Mouse (Mus musculus): ENCODE data around the gene Tmed9. TPM values are rescaled to one million over a fixed set of nuclear protein-coding genes. Genes with fewer than 3 reads are reported as not detected.
A peak's percentile ranks its signal among the peaks of the same experiment; 100 is the strongest.
"Not testable (repeated sequence)": the region's sequence is repeated elsewhere in the genome, so short reads cannot be mapped to it uniquely, and the experiment has no call there.

Tmed9 gene
- polyA plus RNA-seq, 1 experiment from 2014 or later: 129 TPM

DNA sequence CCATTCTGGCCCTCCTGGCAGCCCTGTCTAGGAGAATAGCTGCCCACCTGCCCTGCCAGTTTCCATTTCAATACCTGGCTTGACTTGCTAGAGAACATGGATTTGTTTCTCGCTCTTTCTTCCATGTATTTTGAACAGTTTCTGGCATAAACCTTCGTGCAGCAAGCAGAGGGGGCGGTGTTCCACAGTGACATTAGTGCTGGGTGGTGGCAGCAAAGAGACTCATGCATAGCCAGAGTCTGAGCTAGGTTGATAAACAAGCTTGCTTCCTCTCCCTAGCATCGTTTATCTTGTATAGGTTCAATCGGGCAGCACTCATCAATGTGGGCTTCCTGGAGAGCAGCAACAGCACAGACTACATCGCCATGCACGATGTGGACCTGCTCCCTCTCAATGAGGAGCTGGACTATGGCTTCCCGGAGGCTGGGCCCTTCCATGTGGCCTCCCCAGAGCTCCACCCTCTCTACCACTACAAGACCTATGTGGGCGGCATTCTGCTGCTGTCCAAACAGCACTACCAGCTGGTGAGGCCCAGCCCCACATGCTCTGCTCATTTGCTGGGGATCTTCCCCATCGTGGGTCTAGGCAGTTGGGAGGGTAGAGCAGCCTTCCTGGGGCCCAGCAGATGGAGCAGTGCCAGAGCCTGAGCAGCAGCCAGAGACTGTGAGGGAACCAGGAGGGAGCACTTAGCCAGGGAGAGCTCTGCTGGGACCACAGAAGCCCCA, 33.5 kb downstream of the Tmed9 start:
- DNase-seq (ENCODE audit: low spot score): no peak

- DNase-seq (ENCODE audit: low spot score): no peak
Measured at GRCm38 (mm10) chr13:55607624-55608006, 34.1 kb downstream of the Tmed9 start.

GRCm38 (mm10) chr13:55611996-55612395, 38.5 kb downstream of the Tmed9 start:
- DNase-seq (ENCODE audit: low spot score): no peak

DNA sequence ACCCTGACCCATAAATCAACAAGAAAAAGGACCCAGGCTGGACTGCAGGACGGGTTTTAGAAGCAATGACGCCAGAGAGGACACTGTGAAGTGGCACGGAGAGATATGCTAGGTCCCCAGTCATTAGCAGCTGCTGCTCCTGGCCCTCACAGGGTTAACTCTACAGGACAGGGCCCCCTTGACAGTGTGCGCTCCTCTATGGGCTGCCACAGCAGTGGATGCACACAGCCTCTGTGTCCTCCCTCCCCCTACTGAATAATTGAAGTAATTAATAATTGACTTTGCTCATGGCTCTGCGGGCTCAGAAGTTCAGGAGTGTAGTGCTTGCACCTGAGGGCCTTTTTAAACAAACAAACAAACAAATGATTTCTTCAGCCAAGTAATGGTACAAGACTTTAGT, 39.9 kb downstream of the Tmed9 start:
- DNase-seq (ENCODE audit: low spot score): no peak

- DNase-seq (ENCODE audit: low spot score): no peak
Measured at GRCm38 (mm10) chr13:55619328-55619727, 45.8 kb downstream of the Tmed9 start.

DNA sequence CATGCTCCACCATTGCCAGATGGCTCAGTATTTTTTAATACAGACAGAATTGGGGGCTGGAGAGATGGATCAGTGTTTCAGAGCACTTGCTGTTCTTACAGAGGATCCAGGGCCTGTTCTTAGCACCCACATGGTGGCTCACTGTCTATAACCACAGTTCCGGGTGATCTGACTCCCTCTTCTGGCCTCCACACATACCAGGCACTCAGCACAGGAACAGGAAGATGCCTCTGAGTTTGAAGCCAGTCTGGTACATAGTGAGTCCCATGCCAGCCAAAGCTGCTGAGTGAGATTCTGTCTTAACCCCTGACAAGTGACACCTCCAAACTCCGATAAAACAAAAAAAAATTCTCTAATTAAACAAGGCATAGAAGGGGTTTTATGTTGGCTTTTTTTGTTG, 46.7 kb downstream of the Tmed9 start:
- DNase-seq (ENCODE audit: low spot score): no peak

DNA sequence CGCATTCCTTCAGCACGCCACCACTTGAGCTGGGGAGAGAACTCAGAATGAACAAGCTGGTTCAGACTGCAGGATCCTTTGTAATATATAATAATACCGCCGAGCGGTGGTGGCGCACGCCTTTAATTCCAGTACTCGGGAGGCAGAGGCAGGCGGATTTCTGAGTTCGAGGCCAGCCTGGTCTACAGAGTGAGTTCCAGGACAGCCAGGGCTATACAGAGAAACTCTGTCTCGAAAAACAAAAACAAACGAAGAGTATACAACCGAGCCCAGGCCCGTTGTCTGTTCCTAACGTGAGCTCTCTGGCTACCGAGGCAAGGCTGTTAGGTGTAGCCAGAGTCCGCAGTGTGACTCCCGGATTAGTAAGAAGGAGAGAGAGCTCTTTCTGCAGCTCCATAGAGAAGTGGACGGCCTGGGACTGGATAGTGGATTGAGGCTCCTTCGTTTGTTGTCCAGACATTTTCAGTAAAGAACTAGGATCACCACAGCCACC, 48.7 kb downstream of the Tmed9 start:
- DNase-seq (ENCODE audit: low spot score): not testable (repeated sequence)

DNA sequence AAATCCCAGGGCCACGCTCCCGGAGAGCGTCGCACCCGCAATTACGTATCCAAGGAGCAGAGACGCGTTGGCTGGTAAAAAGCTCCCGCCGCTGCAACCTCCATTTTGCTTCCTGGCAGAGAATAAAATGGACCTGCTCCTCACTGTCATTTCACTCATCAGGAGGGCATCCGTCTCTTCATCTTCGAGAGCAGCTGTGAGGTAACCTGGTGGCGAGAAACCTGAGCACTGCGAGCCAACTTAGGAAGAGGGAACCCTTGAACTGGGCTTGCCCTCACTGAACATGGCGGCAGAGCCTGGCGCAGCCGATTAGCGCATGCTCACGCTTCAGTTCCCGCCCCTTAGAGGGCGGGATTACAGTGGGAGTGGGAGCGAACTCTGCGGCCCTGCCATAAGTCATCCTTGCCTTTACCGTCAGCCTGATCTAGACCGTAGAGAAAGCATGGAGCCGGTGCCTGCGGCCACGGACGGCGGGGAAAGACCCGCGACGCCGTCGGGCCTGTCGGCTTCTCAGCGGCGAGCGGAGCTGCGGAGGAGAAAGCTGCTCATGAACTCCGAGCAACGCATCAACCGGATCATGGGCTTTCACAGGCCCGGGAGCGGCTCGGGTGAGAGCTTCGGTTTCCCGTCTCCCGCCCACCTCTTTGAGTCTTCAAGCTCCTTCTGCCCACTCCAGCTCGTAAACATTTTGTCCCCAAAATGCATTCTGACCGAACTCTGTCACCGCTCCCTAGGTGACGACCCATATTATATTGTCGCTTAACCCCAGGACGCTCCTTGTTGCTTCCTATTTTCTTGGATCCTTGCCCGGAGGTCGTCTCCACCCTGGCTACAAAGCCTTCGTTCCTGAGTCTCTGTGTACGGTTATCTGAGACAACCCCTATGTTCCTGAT, 49.4 kb downstream of the Tmed9 start, which contains the start of gene Caml:
Gene Caml, plus strand, starts transcription at position 357 of the 893 bp plus-strand sequence.
- peak; percentile 94 for DNase-seq (ENCODE audit: low spot score)

DNA sequence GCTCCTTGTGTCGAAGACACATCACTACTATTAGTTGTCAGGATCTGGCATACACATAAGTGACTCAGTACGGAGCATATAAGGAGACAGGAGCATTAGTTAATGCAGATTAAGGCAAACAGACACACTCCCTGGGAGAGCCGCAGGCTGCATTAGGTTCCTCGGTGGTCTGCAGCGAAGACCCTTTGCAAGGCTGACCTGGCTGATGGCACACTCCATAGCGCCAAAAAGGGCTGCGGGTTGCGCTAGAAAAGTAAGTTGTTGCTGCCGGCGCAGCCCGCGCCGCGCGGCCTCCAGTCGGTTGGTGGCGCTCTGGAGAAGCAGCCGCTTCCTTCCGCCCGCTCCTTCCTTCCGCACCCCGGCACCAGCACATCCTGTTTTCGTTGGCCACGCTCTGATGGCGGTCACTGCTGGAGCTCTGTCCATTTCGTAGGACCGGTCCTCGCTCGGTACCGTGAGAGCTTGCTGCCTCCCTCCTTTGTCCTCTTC, 61.2 kb downstream of the Tmed9 start, which contains the start of gene Ddx46:
Gene Ddx46, plus strand, starts transcription at position 389 of the 489 bp plus-strand sequence.
- peak; percentile 91 for DNase-seq (ENCODE audit: low spot score)

- DNase-seq (ENCODE audit: low spot score): no peak
Measured at GRCm38 (mm10) chr13:55635146-55635571, 61.6 kb downstream of the Tmed9 start.

- DNase-seq (ENCODE audit: low spot score): no peak
Measured at GRCm38 (mm10) chr13:55636185-55636983, 62.9 kb downstream of the Tmed9 start.

- DNase-seq (ENCODE audit: low spot score): peak; percentile 68
Measured at GRCm38 (mm10) chr13:55640480-55640879, 66.9 kb downstream of the Tmed9 start.

GRCm38 (mm10) chr13:55644525-55644924, 71.0 kb downstream of the Tmed9 start:
- DNase-seq (ENCODE audit: low spot score): peak; percentile 62

Other genes with a start within 250 kb of the Tmed9 start
- gene Mxd3, start 243.9 kb upstream of the Tmed9 start, polyA plus RNA-seq (2015; fragmentation: Nextera tagmentation; extraction: Ambion mirVana): 57.9 and 66.6 TPM in 2 replicates
- 94.2 and 97.1 TPM in 2 replicates for gene Lman2, start 210.9 kb upstream of the Tmed9 start, polyA plus RNA-seq (2015; fragmentation: Nextera tagmentation; extraction: Ambion mirVana)
- 53.6 and 62.3 TPM in 2 replicates for gene Rgs14, start 204.0 kb upstream of the Tmed9 start, polyA plus RNA-seq (2015; fragmentation: Nextera tagmentation; extraction: Ambion mirVana)
- 0.06 and 0.07 TPM in 2 replicates for gene Slc34a1, start 175.5 kb upstream of the Tmed9 start, polyA plus RNA-seq (2015; fragmentation: Nextera tagmentation; extraction: Ambion mirVana)
- gene Pfn3, start 158.5 kb upstream of the Tmed9 start, polyA plus RNA-seq (2015; fragmentation: Nextera tagmentation; extraction: Ambion mirVana): not detected in 2 replicates
- 0.12 TPM in 1 of 2 replicates, not detected in the other for gene F12, start 146.9 kb upstream of the Tmed9 start, polyA plus RNA-seq (2015; fragmentation: Nextera tagmentation; extraction: Ambion mirVana)
- 76.9 and 87.8 TPM in 2 replicates for gene Grk6, start 128.7 kb upstream of the Tmed9 start, polyA plus RNA-seq (2015; fragmentation: Nextera tagmentation; extraction: Ambion mirVana)
- 0.27 and 0.46 TPM in 2 replicates for gene Prr7, start 109.5 kb upstream of the Tmed9 start, polyA plus RNA-seq (2015; fragmentation: Nextera tagmentation; extraction: Ambion mirVana)
- gene Dbn1, start 85.6 kb upstream of the Tmed9 start, polyA plus RNA-seq (2015; fragmentation: Nextera tagmentation; extraction: Ambion mirVana): 8.4 and 9.3 TPM in 2 replicates
- gene Pdlim7, start 60.1 kb upstream of the Tmed9 start, polyA plus RNA-seq (2015; fragmentation: Nextera tagmentation; extraction: Ambion mirVana): 37.5 and 39.4 TPM in 2 replicates
- 2.6 and 2.7 TPM in 2 replicates for gene Dok3, start 44.4 kb upstream of the Tmed9 start, polyA plus RNA-seq (2015; fragmentation: Nextera tagmentation; extraction: Ambion mirVana)
- 51.6 and 54.2 TPM in 2 replicates for gene Ddx41, start 37.1 kb upstream of the Tmed9 start, polyA plus RNA-seq (2015; fragmentation: Nextera tagmentation; extraction: Ambion mirVana)
- 39.6 and 50.0 TPM in 2 replicates for gene Fam193b, start 2.6 kb upstream of the Tmed9 start, polyA plus RNA-seq (2015; fragmentation: Nextera tagmentation; extraction: Ambion mirVana)
- gene B4galt7, start 26.2 kb downstream of the Tmed9 start, polyA plus RNA-seq (2015; fragmentation: Nextera tagmentation; extraction: Ambion mirVana): 20.2 and 24.1 TPM in 2 replicates
- gene Caml, start 49.3 kb downstream of the Tmed9 start, polyA plus RNA-seq (2015; fragmentation: Nextera tagmentation; extraction: Ambion mirVana): 35.9 and 38.3 TPM in 2 replicates
- 37.0 and 39.1 TPM in 2 replicates for gene Ddx46, start 61.3 kb downstream of the Tmed9 start, polyA plus RNA-seq (2015; fragmentation: Nextera tagmentation; extraction: Ambion mirVana)
- gene B230219D22Rik, start 119.4 kb downstream of the Tmed9 start, polyA plus RNA-seq (2015; fragmentation: Nextera tagmentation; extraction: Ambion mirVana): 35.1 and 45.0 TPM in 2 replicates
- 96.5 and 98.7 TPM in 2 replicates for gene Txndc15, start 140.9 kb downstream of the Tmed9 start, polyA plus RNA-seq (2015; fragmentation: Nextera tagmentation; extraction: Ambion mirVana)
- 56.1 and 63.8 TPM in 2 replicates for gene Pcbd2, start 153.6 kb downstream of the Tmed9 start, polyA plus RNA-seq (2015; fragmentation: Nextera tagmentation; extraction: Ambion mirVana)
- gene Catsper3, start 210.8 kb downstream of the Tmed9 start, polyA plus RNA-seq (2015; fragmentation: Nextera tagmentation; extraction: Ambion mirVana): 0.13 TPM in 2 replicates

Data from thymus, postnatal 0 days (tissue).